Mouse (Mus musculus) frontal cortex, adult 2 months (tissue): ENCODE data around the gene Timp3. TPM values are rescaled to one million over a fixed set of nuclear protein-coding genes. Genes with fewer than 3 reads are reported as not detected.
A peak's percentile ranks its signal among the peaks of the same experiment; 100 is the strongest.

Experiments
- DNase-seq, 2 experiments: peaks; one replicate each; pipeline ENCODE4 v3.0.0; 2022; ENCODE audit warnings: low spot score in 1 of 2; ENCODE audit errors: extremely low spot score in 1 of 2
- polyA plus RNA-seq: library from polyadenylated mRNA; depleted of rRNA; stranded (reverse); fragments of >200 nt; gene quantifications from 2 replicates; pipeline ENCODE4 v1.2.3, GENCODE M21; 2012; rRNA removed

Timp3 gene
- polyA plus RNA-seq, result 59.6 and 65.5 TPM in 2 replicates

- DNase-seq, result peak in 1 of 2 experiments; percentile 55
Observed at GRCm38 (mm10) chr10:86300293-86301116, at the start of gene Timp3. Gene Timp3, plus strand, starts transcription at chr10:86300372.

- DNase-seq, result peak; percentile 33 to 62
Observed at GRCm38 (mm10) chr10:86256221-86256620, 44.0 kb upstream of the Timp3 start.

GRCm38 (mm10) chr10:86257045-86257444, 43.1 kb upstream of the Timp3 start:
- DNase-seq, result no peak

GRCm38 (mm10) chr10:86258046-86258445, 42.1 kb upstream of the Timp3 start:
- no peak for DNase-seq

- no peak for DNase-seq
Observed at GRCm38 (mm10) chr10:86258992-86259391, 41.2 kb upstream of the Timp3 start.

GRCm38 (mm10) chr10:86261725-86262124, 38.4 kb upstream of the Timp3 start:
- DNase-seq, result no peak

- DNase-seq, result no peak
Observed at GRCm38 (mm10) chr10:86264618-86265017, 35.6 kb upstream of the Timp3 start.

- DNase-seq, result no peak
Observed at GRCm38 (mm10) chr10:86270254-86270653, 29.9 kb upstream of the Timp3 start.

- DNase-seq, result no peak
Observed at GRCm38 (mm10) chr10:86272826-86273225, 27.3 kb upstream of the Timp3 start.

GRCm38 (mm10) chr10:86273410-86274191, 26.6 kb upstream of the Timp3 start:
- no peak for DNase-seq

- no peak for DNase-seq
Observed at GRCm38 (mm10) chr10:86275585-86275984, 24.6 kb upstream of the Timp3 start.

GRCm38 (mm10) chr10:86277327-86277726, 22.8 kb upstream of the Timp3 start:
- no peak for DNase-seq

GRCm38 (mm10) chr10:86278481-86278880, 21.7 kb upstream of the Timp3 start:
- no peak for DNase-seq

GRCm38 (mm10) chr10:86279579-86280168, 20.5 kb upstream of the Timp3 start:
- DNase-seq, result peak in 1 of 2 experiments; percentile 37

- DNase-seq, result no peak
Observed at GRCm38 (mm10) chr10:86281238-86281637, 18.9 kb upstream of the Timp3 start.

GRCm38 (mm10) chr10:86286508-86286907, 13.7 kb upstream of the Timp3 start:
- DNase-seq, result no peak

GRCm38 (mm10) chr10:86290109-86290771, 9.9 kb upstream of the Timp3 start:
- no peak for DNase-seq

GRCm38 (mm10) chr10:86293880-86294279, 6.3 kb upstream of the Timp3 start:
- DNase-seq, result no peak

GRCm38 (mm10) chr10:86294599-86295365, 5.4 kb upstream of the Timp3 start:
- no peak for DNase-seq
